Mouse (Mus musculus): ENCODE results near the gene Erbb3.

- TF ChIP-seq CTCF (IDR thresholded peaks at IDR 0.05; ENCODE audit: low read depth) = peak; percentile 60
- TF ChIP-seq EP300 (IDR thresholded peaks at IDR 0.05; ENCODE audit: low read depth) = no peak
Measured at GRCm38 (mm10) chr10:128556286-128556685, 33.2 kb downstream of the Erbb3 start.

All from liver, postnatal 0 days (tissue).